Mouse (Mus musculus) thymus, adult 2 months (tissue): ENCODE measurements around the gene Gpr176. TPM values are rescaled to one million over a fixed set of nuclear protein-coding genes. Genes with fewer than 3 reads are reported as not detected.

ENCODE experiments used
- DNase-seq: peaks from one replicate; pipeline ENCODE4 v3.0.0; 2021
- H3K27ac ChIP-seq: fragments of 200-500 bp; 2 replicates; pipeline ENCODE4 v1.5.1; 2012; ENCODE audit warnings: low read length, control low read depth; ENCODE audit not compliant: control insufficient read depth, insufficient read depth
- H3K27me3 ChIP-seq: fragments of 200-500 bp; 2 replicates; pipeline ENCODE4 v1.6.1; 2012; ENCODE audit warnings: mild to moderate bottlenecking, low read length, moderate library complexity, mixed read lengths; ENCODE audit not compliant: control insufficient read depth, insufficient read depth
- H3K36me3 ChIP-seq: fragments of 200-500 bp; 2 replicates; pipeline ENCODE4 v1.6.1; 2012; ENCODE audit warnings: mild to moderate bottlenecking, low read length, moderate library complexity; ENCODE audit not compliant: control insufficient read depth, insufficient read depth
- H3K4me1 ChIP-seq: fragments of 200-500 bp; replicated peaks from 2 replicates; pipeline ENCODE4 v1.6.1; 2012; ENCODE audit warnings: low read length; ENCODE audit not compliant: control insufficient read depth, insufficient read depth
- H3K4me3 ChIP-seq: fragments of 200-500 bp; 2 replicates; pipeline ENCODE4 v1.5.1; 2012; ENCODE audit warnings: mild to moderate bottlenecking, low read length, control low read depth, moderate library complexity; ENCODE audit not compliant: control insufficient read depth, insufficient read depth
- CTCF ChIP-seq: fragments of 200-500 bp; IDR thresholded peaks from 2 replicates; pipeline ENCODE4 v1.5.1; 2012; ENCODE audit warnings: mild to moderate bottlenecking, control low read depth, low read length, moderate library complexity, borderline replicate concordance; ENCODE audit not compliant: control insufficient read depth, poor library complexity, insufficient read depth; ENCODE audit errors: extremely low read depth
- POLR2A ChIP-seq: fragments of 200-500 bp; IDR thresholded peaks from 2 replicates; pipeline ENCODE4 v1.6.1; 2012; ENCODE audit warnings: mild to moderate bottlenecking, low read length, control low read depth, moderate library complexity; ENCODE audit not compliant: control insufficient read depth, poor library complexity, insufficient read depth; ENCODE audit errors: extremely low read depth
- WGBS: fragments of 180-500 bp; shearing (Covaris S2); methylation state at CpG from one replicate; pipeline ENCODE4 v1.1.7; 2018; 5-methylcytosine and 5-hydroxymethylcytosine counted together
- polyA plus RNA-seq: library from polyadenylated mRNA; depleted of rRNA; stranded (reverse); fragments of >200 nt; gene quantifications from 2 replicates; pipeline ENCODE4 v1.2.3, GENCODE M21; 2012

Gpr176 gene
- polyA plus RNA-seq, 1 experiment, result 0.30 TPM

DNA sequence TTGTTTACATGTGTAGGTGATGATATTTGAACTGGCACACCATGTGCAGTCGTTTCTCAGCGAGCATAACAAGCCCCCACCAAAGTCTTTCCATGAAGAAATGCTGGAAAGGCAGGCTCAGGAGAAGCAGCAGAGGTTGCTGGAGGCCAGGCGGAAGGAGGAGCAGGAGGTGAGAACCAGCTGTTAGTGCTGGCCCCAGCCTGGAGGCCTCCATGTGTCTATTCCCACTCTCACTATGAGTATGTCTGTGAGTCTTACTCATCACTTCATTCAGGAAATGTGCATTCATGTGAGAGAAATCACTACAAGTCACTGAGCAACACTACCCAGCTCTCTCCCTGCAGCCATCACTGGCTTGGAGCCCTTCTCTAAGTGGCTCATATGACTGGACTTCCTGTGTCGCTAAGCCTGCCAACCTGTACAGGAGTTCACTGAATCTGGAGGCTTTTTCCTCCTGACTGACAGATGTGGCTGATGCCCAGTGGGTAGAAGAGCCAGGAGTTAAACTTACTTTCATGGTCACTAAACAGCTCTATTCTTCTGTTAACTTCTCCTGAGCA is 35.2 kb upstream of the Gpr176 start:
- H3K36me3 ChIP-seq, result no peaks in the 10 kb centered on the region
- WGBS, result 93% methylated on average over 4 of the region's 4 CpGs
- TF ChIP-seq POLR2A (no peak), CTCF (no peak)

DNA sequence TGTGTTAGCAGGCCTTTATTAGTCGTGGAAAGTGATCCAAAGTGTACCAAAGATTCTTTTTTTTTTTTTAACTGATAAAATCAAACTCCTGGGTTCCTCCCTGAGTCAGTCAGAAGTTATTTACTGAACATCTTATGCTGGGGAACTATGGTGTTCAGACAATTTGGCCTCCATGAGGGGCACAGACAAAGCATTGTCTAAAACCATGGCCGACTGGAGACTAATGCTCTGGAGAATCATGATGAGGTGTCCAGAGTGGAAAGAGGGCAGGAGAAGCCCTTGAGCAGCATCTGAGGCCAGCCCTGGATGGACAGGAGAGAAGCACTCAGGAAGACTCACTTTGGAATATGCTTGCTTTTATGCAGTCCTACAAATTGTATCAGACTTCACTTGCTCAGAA is 33.6 kb upstream of the Gpr176 start:
- H3K27ac ChIP-seq, result no peak overlapping the region
- WGBS, result 83% methylated on average over 2 of the region's 2 CpGs
- DNase-seq, result no peak
- no peak overlapping the region for H3K4me3 ChIP-seq
- no peak for TF ChIP-seq CTCF
- TF ChIP-seq POLR2A, result no peak
- H3K27me3 ChIP-seq, result no peaks in the 10 kb centered on the region
- H3K36me3 ChIP-seq, result no peaks in the 10 kb centered on the region
- H3K4me1 ChIP-seq, result no peaks in the 10 kb centered on the region

More for the DNA sequence above, 35.2 kb upstream of the Gpr176 start:
- no peak overlapping the region for H3K27ac ChIP-seq
- H3K27me3 ChIP-seq, result no peaks in the 10 kb centered on the region
- DNase-seq, result no peak
- no peak overlapping the region for H3K4me3 ChIP-seq
- no peaks in the 10 kb centered on the region for H3K4me1 ChIP-seq

DNA sequence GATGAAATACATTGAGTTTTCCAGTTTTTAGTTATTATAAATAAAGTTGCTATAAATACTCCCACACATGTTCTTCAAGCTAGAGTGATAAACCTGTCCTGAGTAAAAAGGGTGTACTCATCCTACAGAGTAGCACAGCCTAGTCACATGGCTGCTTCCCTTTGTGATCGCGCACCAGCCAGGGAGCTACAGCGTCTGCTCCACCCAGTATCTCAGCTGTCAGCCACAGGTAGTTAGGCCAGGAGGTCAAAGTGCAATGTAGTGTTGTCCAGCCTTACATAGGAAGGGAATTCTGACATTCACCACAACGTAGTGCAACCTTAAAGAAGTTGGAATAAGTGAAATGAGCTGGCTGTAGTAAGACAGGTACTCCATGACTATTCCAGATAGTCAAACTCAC is 32.3 kb upstream of the Gpr176 start:
- no peak for TF ChIP-seq CTCF
- Histone ChIP-seq H3K4me1 (no peaks in the 10 kb centered on the region), H3K36me3 (no peaks in the 10 kb centered on the region), H3K4me3 (no peak overlapping the region), H3K27ac (no peak overlapping the region), H3K27me3 (no peaks in the 10 kb centered on the region)
- 95% methylated on average over 4 of the region's 4 CpGs for WGBS
- DNase-seq, result no peak

DNA sequence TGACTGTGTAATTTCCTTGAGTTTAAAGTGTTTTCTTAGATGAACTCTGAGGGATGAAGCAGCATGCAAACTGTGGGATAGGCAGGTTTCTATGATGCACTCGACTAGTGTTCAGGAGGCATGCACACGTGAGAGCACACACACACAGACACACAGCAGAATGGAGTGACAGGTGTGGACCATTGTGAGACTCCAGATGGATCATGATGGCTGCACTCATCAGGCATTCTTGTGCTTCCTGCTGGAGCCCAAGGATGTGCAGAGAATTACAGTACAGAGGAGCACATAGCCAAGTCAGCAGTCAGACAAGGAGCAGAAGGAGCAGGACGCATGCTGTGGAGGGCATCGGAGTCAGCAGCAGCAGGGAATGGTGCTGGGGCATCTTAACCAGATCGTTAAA is 31.1 kb upstream of the Gpr176 start:
- WGBS, result 95% methylated on average over 5 of the region's 5 CpGs
- DNase-seq, result no peak
- Histone ChIP-seq H3K36me3 (no peaks in the 10 kb centered on the region), H3K4me1 (no peaks in the 10 kb centered on the region), H3K27ac (no peak overlapping the region), H3K27me3 (no peaks in the 10 kb centered on the region), H3K4me3 (no peak overlapping the region)
- no peak for TF ChIP-seq CTCF

DNA sequence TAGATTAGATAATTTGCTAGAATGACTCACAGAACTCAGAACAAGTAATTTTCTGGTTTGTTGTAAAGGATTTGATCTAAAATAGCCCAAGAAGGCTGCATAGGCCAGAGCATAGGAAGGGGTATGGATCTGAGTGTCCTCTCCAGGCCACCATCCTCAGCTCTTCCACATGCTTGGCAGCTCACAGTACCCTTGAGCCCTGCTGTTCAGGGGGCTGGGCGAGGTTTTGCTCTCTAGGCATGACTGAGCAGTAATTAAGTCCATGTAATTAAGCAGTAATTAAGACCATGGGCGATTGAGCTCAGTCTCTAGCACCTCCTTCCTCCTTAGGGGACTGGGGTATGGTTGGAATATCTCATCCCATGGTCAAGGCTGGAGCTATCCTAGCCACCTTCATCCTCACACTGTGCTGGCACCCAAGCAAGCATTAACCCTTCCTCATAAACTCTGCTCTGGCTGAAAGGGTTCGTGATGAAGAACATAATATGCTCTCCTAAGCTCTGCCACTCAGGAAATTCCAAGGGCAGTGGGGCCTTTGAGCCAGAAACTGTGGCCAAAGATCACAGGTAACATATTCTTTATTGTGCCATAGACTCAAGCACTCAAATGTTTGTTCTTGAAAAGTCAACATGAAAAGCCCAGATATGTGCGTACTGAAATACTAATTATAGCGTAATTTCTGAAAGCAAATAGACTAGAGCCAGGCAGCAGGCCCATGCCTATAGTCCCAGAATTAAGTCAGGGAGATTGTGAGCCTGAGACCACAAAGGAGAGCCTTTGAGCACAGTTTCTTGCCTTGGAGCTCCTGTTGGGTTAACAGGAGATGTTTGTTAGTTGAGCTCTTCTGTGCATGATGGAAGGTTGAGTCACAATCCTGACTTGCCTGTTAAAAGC is 28.9 kb upstream of the Gpr176 start:
- Histone ChIP-seq H3K27me3 (no peaks in the 10 kb centered on the region), H3K4me1 (no peaks in the 10 kb centered on the region), H3K36me3 (no peaks in the 10 kb centered on the region), H3K27ac (no peak overlapping the region), H3K4me3 (no peak overlapping the region)
- 96% methylated on average over 5 of the region's 5 CpGs for WGBS
- TF ChIP-seq CTCF (no peak), POLR2A (no peak)
- DNase-seq, result no peak

DNA sequence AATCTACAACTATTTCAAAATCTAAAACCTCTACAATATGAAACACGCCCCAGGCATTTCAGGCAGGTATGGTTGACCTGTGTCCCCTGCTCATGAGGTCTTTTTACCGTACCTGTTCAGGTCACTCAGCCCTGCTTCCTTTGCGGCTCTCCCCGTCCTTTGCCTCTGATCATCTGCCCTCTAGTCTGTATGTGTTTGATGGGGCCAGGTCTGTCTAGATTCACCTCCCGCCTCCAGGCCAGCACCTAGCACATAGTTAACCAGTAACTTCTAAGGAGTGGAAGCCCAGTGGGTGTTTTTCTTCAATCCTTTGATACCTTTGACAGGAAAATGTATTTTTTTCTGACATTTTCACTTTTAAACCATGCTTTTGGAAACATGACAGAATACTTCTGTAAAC is 26.5 kb upstream of the Gpr176 start:
- DNase-seq, result no peak
- H3K4me1 ChIP-seq, result no peaks in the 10 kb centered on the region
- 95% methylated on average over 5 of the region's 5 CpGs for WGBS

DNA sequence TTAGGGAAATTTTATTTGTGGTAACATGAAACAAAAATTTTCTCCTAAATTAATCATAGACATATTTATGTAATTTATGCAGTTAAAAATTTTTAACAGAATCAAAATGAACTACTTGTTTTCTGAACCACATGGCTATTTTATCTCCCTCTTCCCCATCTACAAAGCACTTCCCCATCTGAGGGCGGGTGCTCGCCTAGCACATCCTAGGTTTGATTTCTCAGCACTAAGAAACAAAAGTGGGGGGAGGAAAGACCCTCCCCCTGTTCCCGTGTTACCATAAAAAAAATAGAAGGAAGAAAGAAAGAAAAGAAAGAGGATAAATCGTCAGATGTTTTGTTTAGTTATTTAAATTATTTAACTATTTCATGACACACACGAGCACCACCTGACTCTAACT is 18.0 kb upstream of the Gpr176 start:
- WGBS, result 45% methylated on average over 5 of the region's 5 CpGs
- H3K36me3 ChIP-seq, result no peaks in the 10 kb centered on the region
- TF ChIP-seq POLR2A, result no peak
- no peak for TF ChIP-seq CTCF
- H3K4me3 ChIP-seq, result no peak overlapping the region
- DNase-seq, result no peak
- H3K4me1 ChIP-seq, result peaks cover 4% of the 10 kb centered on the region
- no peak overlapping the region for H3K27ac ChIP-seq
- no peaks in the 10 kb centered on the region for H3K27me3 ChIP-seq

More for the DNA sequence above, 26.5 kb upstream of the Gpr176 start:
- Histone ChIP-seq H3K36me3 (no peaks in the 10 kb centered on the region), H3K27ac (no peak overlapping the region), H3K4me3 (no peak overlapping the region), H3K27me3 (no peaks in the 10 kb centered on the region)
- TF ChIP-seq POLR2A (no peak), CTCF (no peak)
